Mouse (Mus musculus): ENCODE measurements around the gene Zbtb17. TPM values are rescaled to one million over a fixed set of nuclear protein-coding genes. Genes with fewer than 3 reads are reported as not detected.

The Zbtb17 gene
- total RNA-seq (2021): 10 to 100 TPM; 24.2 to 27.4 TPM
- long read RNA-seq, partial matches to known transcripts: 6 of 14 reads
- long read RNA-seq, other reads (novel, unspliced or antisense): 6 of 14 reads

- DNase-seq (ENCODE audit: low spot score in 2 of 2): peak; percentile 90 to 92
Measured at GRCm38 (mm10) chr4:141444451-141445327, at the start of gene Zbtb17. Zbtb17 (plus strand) TSS chr4:141444654.

GRCm38 (mm10) chr4:141394751-141395150, 49.7 kb upstream of the Zbtb17 start:
- no peak for DNase-seq (ENCODE audit: low spot score in 2 of 2)

GRCm38 (mm10) chr4:141397861-141398260, 46.6 kb upstream of the Zbtb17 start:
- no peak for DNase-seq (ENCODE audit: low spot score in 2 of 2)

GRCm38 (mm10) chr4:141398545-141398944, 45.9 kb upstream of the Zbtb17 start, which contains the start of gene Clcnka:
Clcnka (minus strand) TSS chr4:141398724.
- DNase-seq (ENCODE audit: low spot score in 2 of 2): no peak

- no peak for DNase-seq (ENCODE audit: low spot score in 2 of 2)
Measured at GRCm38 (mm10) chr4:141400171-141400570, 44.3 kb upstream of the Zbtb17 start.

- peak; percentile 94 to 97 for DNase-seq (ENCODE audit: low spot score in 2 of 2)
Measured at GRCm38 (mm10) chr4:141404518-141405313, 39.7 kb upstream of the Zbtb17 start.

- no peak for DNase-seq (ENCODE audit: low spot score in 2 of 2)
Measured at GRCm38 (mm10) chr4:141405314-141405622, 39.2 kb upstream of the Zbtb17 start.

- DNase-seq (ENCODE audit: low spot score in 2 of 2): peak; percentile 44 to 47
Measured at GRCm38 (mm10) chr4:141406516-141407299, 37.7 kb upstream of the Zbtb17 start.

- DNase-seq (ENCODE audit: low spot score in 2 of 2): no peak
Measured at GRCm38 (mm10) chr4:141408577-141408976, 35.9 kb upstream of the Zbtb17 start.

- DNase-seq (ENCODE audit: low spot score in 2 of 2): no peak
Measured at GRCm38 (mm10) chr4:141411430-141411992, 32.9 kb upstream of the Zbtb17 start.

- no peak for DNase-seq (ENCODE audit: low spot score in 2 of 2)
Measured at GRCm38 (mm10) chr4:141415924-141416323, 28.5 kb upstream of the Zbtb17 start, which contains the start of gene Clcnkb. Clcnkb (minus strand) TSS chr4:141416014.

GRCm38 (mm10) chr4:141419398-141420191, 24.9 kb upstream of the Zbtb17 start:
- DNase-seq (ENCODE audit: low spot score in 2 of 2): no peak

- DNase-seq (ENCODE audit: low spot score in 2 of 2): no peak
Measured at GRCm38 (mm10) chr4:141420192-141420829, 24.1 kb upstream of the Zbtb17 start, which contains the start of gene Hspb7. Hspb7 (plus strand) TSS chr4:141420779.

GRCm38 (mm10) chr4:141420886-141421285, 23.6 kb upstream of the Zbtb17 start:
- no peak for DNase-seq (ENCODE audit: low spot score in 2 of 2)

- DNase-seq (ENCODE audit: low spot score in 2 of 2): no peak
Measured at GRCm38 (mm10) chr4:141421423-141421822, 23.0 kb upstream of the Zbtb17 start.

GRCm38 (mm10) chr4:141422841-141423240, 21.6 kb upstream of the Zbtb17 start:
- DNase-seq (ENCODE audit: low spot score in 2 of 2): no peak

- no peak for DNase-seq (ENCODE audit: low spot score in 2 of 2)
Measured at GRCm38 (mm10) chr4:141423288-141423687, 21.2 kb upstream of the Zbtb17 start.

- DNase-seq (ENCODE audit: low spot score in 2 of 2): no peak
Measured at GRCm38 (mm10) chr4:141423691-141424431, 20.6 kb upstream of the Zbtb17 start.

Data from layer of hippocampus, postnatal 10 days (tissue).